Mouse (Mus musculus) cerebellum, adult 9-11 months (tissue): ENCODE data around the gene Ing1.
"Not testable (repeated sequence)": the region's sequence is repeated elsewhere in the genome, so short reads cannot be mapped to it uniquely, and the experiment has no call there.

Experiments used
- DNase-seq: peaks from one replicate; pipeline ENCODE4 v3.0.0; 2022

Gene Ing1

GRCm38 (mm10) chr8:11551497-11551896, 3.9 kb upstream of the Ing1 start:
- DNase-seq = not testable (repeated sequence)

GRCm38 (mm10) chr8:11552390-11552789, 3.0 kb upstream of the Ing1 start:
- no peak for DNase-seq

GRCm38 (mm10) chr8:11555720-11556591, 585 bp downstream of the Ing1 start:
- DNase-seq = peak; percentile 100

GRCm38 (mm10) chr8:11556691-11557423, 1.5 kb downstream of the Ing1 start:
- DNase-seq = peak; percentile 77

- no peak for DNase-seq
These were observed 2.0 kb downstream of the Ing1 start for GRCm38 (mm10) chr8:11557424-11557767.

- peak; percentile 99 for DNase-seq
These were observed 2.6 kb downstream of the Ing1 start for GRCm38 (mm10) chr8:11557768-11558629.

GRCm38 (mm10) chr8:11559511-11559910, 4.1 kb downstream of the Ing1 start:
- peak; percentile 27 for DNase-seq

GRCm38 (mm10) chr8:11560220-11560619, 4.8 kb downstream of the Ing1 start:
- DNase-seq = peak; percentile 30

- DNase-seq = no peak
These were observed 8.9 kb downstream of the Ing1 start for GRCm38 (mm10) chr8:11564236-11564635.

- DNase-seq = no peak
These were observed 9.3 kb downstream of the Ing1 start for GRCm38 (mm10) chr8:11564721-11565120.

GRCm38 (mm10) chr8:11568193-11568592, 12.8 kb downstream of the Ing1 start:
- not testable (repeated sequence) for DNase-seq

- DNase-seq = no peak
These were observed 14.1 kb downstream of the Ing1 start for GRCm38 (mm10) chr8:11569260-11570097.

GRCm38 (mm10) chr8:11570742-11571141, 15.4 kb downstream of the Ing1 start:
- DNase-seq = no peak

GRCm38 (mm10) chr8:11571950-11572349, 16.6 kb downstream of the Ing1 start:
- no peak for DNase-seq

- DNase-seq = no peak
These were observed 17.1 kb downstream of the Ing1 start for GRCm38 (mm10) chr8:11572428-11572827.

GRCm38 (mm10) chr8:11574911-11575603, 19.7 kb downstream of the Ing1 start:
- DNase-seq = no peak

- no peak for DNase-seq
These were observed 20.4 kb downstream of the Ing1 start for GRCm38 (mm10) chr8:11575604-11576384.

- no peak for DNase-seq
These were observed 30.4 kb downstream of the Ing1 start for GRCm38 (mm10) chr8:11585513-11586373.

- no peak for DNase-seq
These were observed 31.0 kb downstream of the Ing1 start for GRCm38 (mm10) chr8:11586374-11586745.

- no peak for DNase-seq
These were observed 36.5 kb downstream of the Ing1 start for GRCm38 (mm10) chr8:11591837-11592236.
